Mouse (Mus musculus) bone marrow macrophage, adult 2 months (primary cell): ENCODE results near the gene Qrich2. TPM values are rescaled to one million over a fixed set of nuclear protein-coding genes. Genes with fewer than 3 reads are reported as not detected.
"Not testable (repeated sequence)": the region's sequence is repeated elsewhere in the genome, so short reads cannot be mapped to it uniquely, and the experiment has no call there.

Experiments used
- H3K27ac ChIP-seq: 2 replicates; pipeline ENCODE4 v1.5.1; 2012; ENCODE audit warnings: low read depth, low read length; ENCODE audit not compliant: insufficient read depth
- H3K4me1 ChIP-seq: 2 replicates; pipeline ENCODE4 v1.6.1; 2012; ENCODE audit warnings: low read length; ENCODE audit not compliant: control insufficient read depth, insufficient read depth
- H3K4me3 ChIP-seq: 2 replicates; pipeline ENCODE4 v1.5.1; 2012; ENCODE audit warnings: mild to moderate bottlenecking, low read length, moderate library complexity; ENCODE audit not compliant: insufficient read depth
- CTCF ChIP-seq: IDR thresholded peaks from 2 replicates; pipeline ENCODE4 v1.5.1; 2012; ENCODE audit warnings: low read depth, mild to moderate bottlenecking, low read length, moderate library complexity
- POLR2A ChIP-seq: IDR thresholded peaks from 2 replicates; pipeline ENCODE4 v1.6.1; 2012; ENCODE audit warnings: mild to moderate bottlenecking, low read depth, low read length, borderline replicate concordance
- polyA plus RNA-seq: library from polyadenylated mRNA; stranded (reverse); fragments of >200 nt; gene quantifications from 2 replicates; pipeline ENCODE4 v1.2.4, GENCODE M21; 2012; ENCODE audit not compliant: missing spikeins, insufficient read depth, insufficient read length

The Qrich2 gene
- polyA plus RNA-seq, 1 experiment = not detected

GRCm38 (mm10) chr11:116501005-116501746 lies 35.1 kb upstream of the Qrich2 start:
- no peak overlapping the region for H3K4me3 ChIP-seq
- H3K4me1 ChIP-seq = no peaks in the 10 kb centered on the region
- H3K27ac ChIP-seq = no peak overlapping the region
- TF ChIP-seq POLR2A = no peak
- no peak for TF ChIP-seq CTCF

GRCm38 (mm10) chr11:116499018-116499417 lies 33.0 kb upstream of the Qrich2 start:
- H3K27ac ChIP-seq = no peak overlapping the region
- H3K4me1 ChIP-seq = no peaks in the 10 kb centered on the region
- no peak overlapping the region for H3K4me3 ChIP-seq
- no peak for TF ChIP-seq POLR2A
- TF ChIP-seq CTCF = no peak

- Histone ChIP-seq H3K27ac (no peak overlapping the region), H3K4me3 (no peak overlapping the region), H3K4me1 (peaks cover under 1% of the 10 kb centered on the region; the same call in 1 of the 2 replicates)
- TF ChIP-seq CTCF = no peak
Measured at GRCm38 (mm10) chr11:116498596-116498995, 32.6 kb upstream of the Qrich2 start.

GRCm38 (mm10) chr11:116497313-116497712 lies 31.3 kb upstream of the Qrich2 start:
- peaks cover 6% of the 10 kb centered on the region; the same call in 1 of the 2 replicates for H3K4me1 ChIP-seq
- H3K27ac ChIP-seq = no peak overlapping the region
- no peak for TF ChIP-seq CTCF
- TF ChIP-seq POLR2A = no peak
- no peak overlapping the region for H3K4me3 ChIP-seq

GRCm38 (mm10) chr11:116494474-116495174 lies 28.6 kb upstream of the Qrich2 start:
- no peak overlapping the region for H3K27ac ChIP-seq
- peaks cover 9% of the 10 kb centered on the region; the same call in 1 of the 2 replicates for H3K4me1 ChIP-seq
- TF ChIP-seq POLR2A (no peak), CTCF (no peak)
- no peak overlapping the region for H3K4me3 ChIP-seq

- H3K4me3 ChIP-seq = no peak within 1 kb of the TSS
- TF ChIP-seq POLR2A (no peak), CTCF (peak; percentile 70)
Measured at GRCm38 (mm10) chr11:116493795-116494252, 27.8 kb upstream of the Qrich2 start, which contains the start of gene Prpsap1. Prpsap1 (minus strand) TSS chr11:116494202.

GRCm38 (mm10) chr11:116493191-116493590 lies 27.1 kb upstream of the Qrich2 start:
- TF ChIP-seq CTCF = no peak
- TF ChIP-seq POLR2A = no peak

More at GRCm38 (mm10) chr11:116493795-116494252, 27.8 kb upstream of the Qrich2 start, which contains the start of gene Prpsap1:
- Histone ChIP-seq H3K27ac (no peak within 1 kb of the TSS), H3K4me1 (peaks cover 12% of the 10 kb centered on the region)

GRCm38 (mm10) chr11:116492507-116492906 lies 26.5 kb upstream of the Qrich2 start:
- H3K4me3 ChIP-seq, H3K27ac ChIP-seq: not testable (repeated sequence)
- peaks cover 12% of the 10 kb centered on the region for H3K4me1 ChIP-seq

More at GRCm38 (mm10) chr11:116493191-116493590, 27.1 kb upstream of the Qrich2 start:
- Histone ChIP-seq H3K27ac (no peak overlapping the region), H3K4me1 (peaks cover 12% of the 10 kb centered on the region), H3K4me3 (no peak overlapping the region)

- Histone ChIP-seq H3K4me1 (peaks cover 12% of the 10 kb centered on the region), H3K4me3 (no peak overlapping the region), H3K27ac (no peak overlapping the region)
- TF ChIP-seq POLR2A = no peak
- no peak for TF ChIP-seq CTCF
Measured at GRCm38 (mm10) chr11:116491338-116491737, 25.3 kb upstream of the Qrich2 start.
